Mouse (Mus musculus) liver, embryonic 14.5 days (tissue): ENCODE results near the gene Apip.

Source experiments
- CTCF ChIP-seq: IDR thresholded peaks from 2 replicates; pipeline ENCODE4 v1.5.1; 2016; ENCODE audit warnings: antibody characterized with exemption, low read depth, control low read depth
- EP300 ChIP-seq: IDR thresholded peaks from 2 replicates; pipeline ENCODE4 v1.6.1; 2016; ENCODE audit warnings: antibody characterized with exemption, low read depth

GRCm38 (mm10) chr2:103118324-103119196, 45.1 kb downstream of the Apip start:
- no peak for TF ChIP-seq CTCF
- TF ChIP-seq EP300, result no peak
